Mouse (Mus musculus) limb, embryonic 13.5 days (tissue): ENCODE data around the gene Plekhj1. TPM values are rescaled to one million over a fixed set of nuclear protein-coding genes. Genes with fewer than 3 reads are reported as not detected.

Source experiments
- ATAC-seq: fragments of 200-750 bp; cut with Nextera tagmentation; 2 replicates; pipeline ENCODE4 v1.8.0; 2017; ENCODE audit warnings: low read depth, moderate number of reproducible peaks, moderate TSS enrichment; ENCODE audit not compliant: low FRiP score
- H3K27ac ChIP-seq: fragments of 300-500 bp; sonication (generic); 2 replicates; pipeline ENCODE4 v1.5.1; 2015; ENCODE audit warnings: inconsistent platforms, mild to moderate bottlenecking, moderate library complexity
- H3K27me3 ChIP-seq: fragments of 300-500 bp; sonication (generic); 2 replicates; pipeline ENCODE4 v1.6.1; 2015; ENCODE audit warnings: mild to moderate bottlenecking, inconsistent platforms
- H3K36me3 ChIP-seq: fragments of 300-500 bp; sonication (generic); 2 replicates; pipeline ENCODE4 v1.6.1; 2015; ENCODE audit warnings: inconsistent platforms, mild to moderate bottlenecking, moderate library complexity
- H3K4me1 ChIP-seq: fragments of 300-500 bp; sonication (generic); 2 replicates; pipeline ENCODE4 v1.6.1; 2015; ENCODE audit warnings: inconsistent platforms
- H3K4me2 ChIP-seq: fragments of 300-500 bp; sonication (generic); replicated peaks from 2 replicates; pipeline ENCODE4 v1.6.1; 2015; ENCODE audit warnings: inconsistent platforms, mild to moderate bottlenecking, moderate library complexity
- H3K4me3 ChIP-seq: fragments of 300-500 bp; sonication (generic); 2 replicates; pipeline ENCODE4 v1.5.1; 2015; ENCODE audit warnings: moderate library complexity, mild to moderate bottlenecking, inconsistent platforms
- H3K9ac ChIP-seq: fragments of 300-500 bp; sonication (generic); 2 replicates; pipeline ENCODE4 v1.6.1; 2015; ENCODE audit warnings: mild to moderate bottlenecking, inconsistent platforms
- H3K9me3 ChIP-seq: fragments of 300-500 bp; sonication (generic); 2 replicates; pipeline ENCODE4 v1.6.1; 2016; ENCODE audit warnings: inconsistent platforms
- WGBS: fragments of 180-500 bp; shearing (Covaris S2); methylation state at CpG from one replicate; pipeline ENCODE4 v1.1.7; 2015; 5-methylcytosine and 5-hydroxymethylcytosine counted together
- polyA plus RNA-seq: library from polyadenylated mRNA; unstranded; fragments of >200 nt; fragmentation: Nextera tagmentation; extraction: Ambion mirVana; gene quantifications from 2 replicates; pipeline ENCODE4 v1.2.1, GENCODE M21; 2015

Gene Plekhj1
- polyA plus RNA-seq, 1 experiment from 2014 or later = 127 TPM

DNA sequence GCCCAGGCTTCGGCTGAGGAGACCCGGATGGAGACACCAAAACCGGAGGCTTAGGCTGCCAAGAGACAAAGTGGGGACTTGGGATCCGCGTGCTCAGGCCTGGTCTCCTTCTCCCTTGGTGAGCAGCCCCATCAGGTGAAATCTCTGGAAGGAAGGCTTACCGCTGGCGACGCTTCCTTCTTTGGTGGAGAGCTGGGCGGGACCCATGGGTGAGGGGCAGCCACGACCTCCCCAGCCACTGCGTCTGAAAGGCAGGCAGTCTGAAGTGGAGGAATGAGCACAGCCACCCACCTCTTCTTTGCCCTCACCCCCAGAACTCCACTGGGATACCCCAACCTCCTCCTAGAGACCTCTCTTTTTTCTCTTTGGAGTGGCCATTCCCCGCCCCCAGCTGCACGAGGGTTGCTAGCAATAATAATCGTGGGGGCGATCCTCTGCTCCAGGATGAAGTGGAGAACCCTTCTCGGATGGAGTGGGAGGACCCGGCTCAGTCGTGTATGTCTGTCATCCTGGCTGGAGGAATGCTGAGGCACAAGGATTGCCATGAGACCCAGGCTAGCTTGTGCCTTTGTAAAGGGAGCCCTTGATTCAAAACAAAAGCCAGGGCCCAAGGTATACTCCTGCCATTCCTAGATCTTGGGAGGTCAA lies 10.7 kb upstream of the Plekhj1 start:
- Histone ChIP-seq H3K4me2 (peak overlapping the region; percentile 97), H3K9me3 (no peaks in the 10 kb centered on the region), H3K4me1 (peaks cover 38% of the 10 kb centered on the region), H3K9ac (peak overlapping the region; percentile 43; the same call in 1 of the 2 replicates), H3K27ac (no peak overlapping the region), H3K27me3 (peaks cover 70% of the 10 kb centered on the region), H3K4me3 (peak overlapping the region; percentile 21), H3K36me3 (peaks cover 13% of the 10 kb centered on the region)
- 7% methylated on average over 18 of the region's 18 CpGs for WGBS
- no peak for ATAC-seq

DNA sequence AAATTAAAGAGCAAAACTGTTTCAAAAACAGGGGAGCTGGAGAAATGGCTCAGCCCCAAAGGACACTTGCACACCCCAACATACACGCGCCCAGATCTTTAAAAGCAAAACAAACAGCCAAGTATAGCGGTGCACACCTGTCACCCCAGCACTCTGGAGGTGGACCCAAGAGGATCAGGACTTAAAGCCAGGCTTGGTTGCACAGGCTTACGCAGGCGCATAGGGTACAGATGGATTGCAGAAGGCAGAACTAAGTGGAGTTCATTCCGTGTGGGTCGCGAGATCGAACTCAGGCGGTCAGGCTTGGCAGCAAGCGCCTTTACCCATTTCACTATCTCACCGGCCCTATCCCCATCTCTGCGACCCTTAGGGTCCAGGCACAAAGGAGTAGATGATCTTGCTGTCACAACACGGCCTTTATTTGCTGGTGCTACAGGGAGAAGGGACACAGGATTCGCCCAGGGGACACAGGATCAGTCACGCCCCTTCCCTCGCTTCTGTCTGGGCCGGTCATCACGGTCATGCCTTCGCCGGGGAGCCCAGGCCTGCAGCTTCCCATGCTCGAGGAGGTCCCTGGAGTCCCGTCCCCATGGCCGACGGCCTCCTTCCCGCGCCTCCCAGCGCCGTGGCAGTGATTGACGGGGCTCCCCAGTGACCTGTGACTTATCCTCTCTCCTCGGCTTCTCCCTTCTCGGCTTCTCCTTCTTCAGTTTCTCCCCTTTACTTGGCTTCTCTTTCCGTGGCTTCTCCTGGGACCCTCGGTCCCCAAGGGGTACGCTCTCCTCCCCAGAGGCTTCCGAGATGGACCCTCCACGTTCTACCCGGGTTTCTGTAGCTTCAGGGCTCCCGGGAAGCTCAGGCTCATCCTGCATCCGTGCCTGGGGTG lies 9.9 kb upstream of the Plekhj1 start:
- H3K27me3 ChIP-seq = peaks cover 69% of the 10 kb centered on the region

DNA sequence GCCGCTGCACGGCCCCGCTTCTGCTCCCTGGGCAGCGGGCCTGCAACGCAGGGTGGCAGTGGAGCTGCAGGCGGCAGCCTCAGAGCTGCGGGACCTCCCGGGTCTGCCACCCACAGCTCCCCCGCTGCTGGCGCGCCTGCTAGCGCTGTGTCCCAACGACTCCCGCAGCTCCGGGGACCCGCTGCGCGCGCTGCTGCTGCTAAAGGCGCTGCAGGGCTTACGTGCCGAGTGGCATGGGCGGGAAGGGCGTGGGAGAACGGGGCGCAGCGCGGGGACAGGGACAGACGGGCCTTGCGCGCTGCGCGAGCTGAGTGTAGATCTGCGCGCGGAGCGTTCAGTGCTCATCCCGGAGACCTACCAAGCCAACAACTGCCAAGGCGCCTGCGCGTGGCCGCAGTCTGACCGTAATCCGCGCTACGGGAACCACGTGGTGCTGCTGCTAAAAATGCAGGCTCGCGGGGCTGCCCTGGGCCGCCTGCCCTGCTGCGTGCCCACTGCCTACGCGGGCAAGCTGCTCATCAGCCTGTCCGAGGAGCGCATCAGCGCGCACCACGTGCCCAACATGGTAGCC lies 8.7 kb upstream of the Plekhj1 start:
- Histone ChIP-seq H3K9me3 (no peaks in the 10 kb centered on the region), H3K4me2 (peak overlapping the region; percentile 97), H3K27me3 (peaks cover 58% of the 10 kb centered on the region), H3K9ac (peak overlapping the region; percentile 78), H3K4me3 (peak overlapping the region; percentile 54), H3K4me1 (peaks cover 38% of the 10 kb centered on the region), H3K36me3 (peaks cover 33% of the 10 kb centered on the region), H3K27ac (peak overlapping the region; percentile 56)
- peak; percentile 83 for ATAC-seq
- under 1% methylated on average over 56 of the region's 58 CpGs for WGBS

More for the DNA sequence above, 9.9 kb upstream of the Plekhj1 start:
- Histone ChIP-seq H3K4me2 (peak overlapping the region; percentile 97), H3K4me1 (peaks cover 38% of the 10 kb centered on the region), H3K9ac (peak overlapping the region; percentile 43; the same call in 1 of the 2 replicates), H3K36me3 (peaks cover 21% of the 10 kb centered on the region), H3K9me3 (no peaks in the 10 kb centered on the region), H3K27ac (no peak overlapping the region), H3K4me3 (peak overlapping the region; percentile 54)
- WGBS = 17% methylated on average over 40 of the region's 40 CpGs
- ATAC-seq = no peak

DNA sequence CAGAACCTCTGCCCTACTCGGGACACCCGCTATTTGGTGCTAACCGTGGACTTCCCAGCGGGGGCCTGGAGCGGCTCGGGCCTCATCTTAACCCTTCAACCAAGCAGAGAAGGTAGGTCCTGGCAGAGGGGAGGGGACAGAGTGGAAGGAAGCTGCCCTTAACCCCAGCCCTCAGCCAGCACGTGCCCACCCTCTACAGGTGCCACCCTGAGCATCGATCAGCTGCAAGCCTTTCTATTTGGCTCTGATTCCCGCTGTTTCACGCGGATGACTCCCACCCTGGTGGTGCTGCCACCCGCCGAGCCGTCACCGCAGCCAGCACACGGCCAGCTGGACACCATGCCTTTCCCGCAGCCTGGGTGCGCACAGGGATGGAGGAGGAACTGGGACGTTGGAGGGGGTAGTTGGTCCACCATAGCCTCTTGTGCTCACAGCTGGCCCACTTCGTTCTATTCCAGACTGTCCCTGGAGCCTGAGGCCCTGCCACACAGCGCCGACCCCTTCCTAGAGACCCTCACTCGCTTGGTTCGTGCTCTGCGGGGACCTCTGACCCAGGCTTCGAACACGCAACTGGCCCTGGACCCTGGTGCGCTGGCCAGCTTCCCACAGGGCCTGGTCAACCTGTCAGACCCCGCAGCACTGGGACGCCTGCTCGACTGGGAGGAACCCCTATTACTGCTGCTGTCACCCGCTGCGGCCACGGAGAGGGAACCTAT lies 8.1 kb upstream of the Plekhj1 start:
- peaks cover 39% of the 10 kb centered on the region for H3K36me3 ChIP-seq

DNA sequence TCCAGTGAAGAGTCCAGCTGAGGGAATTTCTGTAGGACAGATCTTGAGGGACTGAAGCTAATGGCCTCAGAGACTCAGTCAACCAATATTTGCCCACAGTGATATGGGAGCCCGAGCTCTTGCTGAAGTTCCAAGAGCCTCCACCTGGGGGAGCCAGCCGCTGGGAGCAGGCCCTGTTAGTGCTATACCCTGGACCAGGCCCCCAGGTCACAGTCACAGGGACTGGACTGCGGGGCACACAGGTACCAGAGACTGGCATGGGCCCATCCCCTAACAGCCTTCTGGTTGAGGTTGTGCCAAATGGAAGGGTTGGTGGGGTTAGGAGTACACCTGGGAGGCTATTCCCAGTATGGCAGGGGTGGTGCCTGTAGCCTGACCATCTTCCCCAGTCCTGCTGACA lies 7.5 kb upstream of the Plekhj1 start:
- peaks cover 38% of the 10 kb centered on the region for H3K4me1 ChIP-seq
- peaks cover 46% of the 10 kb centered on the region for H3K27me3 ChIP-seq
- peak overlapping the region; percentile 78; the same call in 1 of the 2 replicates for H3K9ac ChIP-seq
- H3K4me3 ChIP-seq = peak overlapping the region; percentile 54; the same call in 1 of the 2 replicates
- no peak overlapping the region for H3K27ac ChIP-seq
- H3K36me3 ChIP-seq = peaks cover 45% of the 10 kb centered on the region
- peak overlapping the region; percentile 97; the same call in 1 of the 2 replicates for H3K4me2 ChIP-seq
- WGBS = 19% methylated on average over 3 of the region's 3 CpGs
- ATAC-seq = 0 out of 2 replicates have a peak, but pooled peaks have one; percentile 17
- H3K9me3 ChIP-seq = no peaks in the 10 kb centered on the region

More for the DNA sequence above, 8.1 kb upstream of the Plekhj1 start:
- Histone ChIP-seq H3K4me1 (peaks cover 38% of the 10 kb centered on the region), H3K9ac (peak overlapping the region; percentile 78), H3K4me2 (peak overlapping the region; percentile 97), H3K27ac (peak overlapping the region; percentile 56), H3K27me3 (peaks cover 52% of the 10 kb centered on the region), H3K9me3 (no peaks in the 10 kb centered on the region), H3K4me3 (peak overlapping the region; percentile 54)
- WGBS = 42% methylated on average over 33 of the region's 34 CpGs
- ATAC-seq = no peak

DNA sequence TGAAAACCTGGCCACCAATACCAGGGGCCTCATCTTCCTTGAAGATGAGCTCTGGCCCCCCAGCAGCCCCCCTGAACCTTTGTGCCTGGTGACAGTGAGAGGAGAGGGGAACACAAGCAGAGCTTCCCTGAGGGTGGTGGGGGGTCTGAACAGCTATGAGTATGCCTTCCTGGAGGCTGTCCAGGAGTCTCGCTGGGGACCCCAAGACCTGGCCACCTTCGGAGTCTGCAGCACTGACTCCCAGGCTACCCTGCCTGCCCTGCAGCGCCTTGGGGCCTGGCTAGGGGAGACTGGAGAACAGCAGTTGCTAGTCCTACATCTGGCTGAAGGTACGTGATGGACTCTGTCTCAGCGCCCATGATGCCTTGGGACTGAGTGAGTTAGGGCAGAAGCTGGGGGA lies 6.9 kb upstream of the Plekhj1 start:
- Histone ChIP-seq H3K4me1 (peaks cover 37% of the 10 kb centered on the region), H3K9me3 (no peaks in the 10 kb centered on the region), H3K4me3 (no peak overlapping the region), H3K27ac (no peak overlapping the region), H3K9ac (no peak overlapping the region; the same call in 1 of the 2 replicates), H3K4me2 (no peak overlapping the region), H3K36me3 (peaks cover 50% of the 10 kb centered on the region), H3K27me3 (peaks cover 40% of the 10 kb centered on the region)
- no peak for ATAC-seq
- WGBS = 76% methylated on average over 5 of the region's 5 CpGs

DNA sequence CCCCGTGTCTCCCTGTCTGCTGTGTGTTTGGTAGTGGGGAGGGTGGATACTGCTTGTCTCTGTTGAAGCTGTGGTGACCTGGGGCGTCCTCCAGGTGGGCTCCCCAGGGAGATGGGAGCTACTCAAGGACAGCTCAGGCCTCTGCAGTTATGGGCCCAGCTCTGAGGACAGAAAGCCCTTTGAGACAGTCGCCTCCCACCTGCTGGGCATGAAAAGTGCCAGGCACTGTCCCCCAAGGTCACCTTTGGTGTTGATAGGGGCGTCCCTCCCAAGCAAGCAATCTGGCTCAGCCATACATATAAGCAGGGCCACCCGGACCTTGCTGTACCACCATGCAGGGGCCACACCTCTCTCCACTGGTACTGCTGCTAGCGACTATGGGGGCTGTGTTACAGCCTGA lies 6.5 kb upstream of the Plekhj1 start, which contains the start of gene Amh:
Gene Amh (plus strand): TSS at position 328 of the 400 bp plus-strand sequence.
- H3K36me3 ChIP-seq = peaks cover 54% of the 10 kb centered on the region
- H3K9me3 ChIP-seq = no peaks in the 10 kb centered on the region
- H3K4me2 ChIP-seq = peak within 1 kb of the TSS; percentile 97; the same call in 1 of the 2 replicates
- H3K27ac ChIP-seq = no peak within 1 kb of the TSS
- H3K4me1 ChIP-seq = peaks cover 37% of the 10 kb centered on the region
- H3K27me3 ChIP-seq = peaks cover 36% of the 10 kb centered on the region
- ATAC-seq = no peak
- WGBS = 64% methylated on average over 6 of the region's 6 CpGs
- no peak within 1 kb of the TSS; the same call in 1 of the 2 replicates for H3K4me3 ChIP-seq
- peak within 1 kb of the TSS; percentile 78; the same call in 1 of the 2 replicates for H3K9ac ChIP-seq

DNA sequence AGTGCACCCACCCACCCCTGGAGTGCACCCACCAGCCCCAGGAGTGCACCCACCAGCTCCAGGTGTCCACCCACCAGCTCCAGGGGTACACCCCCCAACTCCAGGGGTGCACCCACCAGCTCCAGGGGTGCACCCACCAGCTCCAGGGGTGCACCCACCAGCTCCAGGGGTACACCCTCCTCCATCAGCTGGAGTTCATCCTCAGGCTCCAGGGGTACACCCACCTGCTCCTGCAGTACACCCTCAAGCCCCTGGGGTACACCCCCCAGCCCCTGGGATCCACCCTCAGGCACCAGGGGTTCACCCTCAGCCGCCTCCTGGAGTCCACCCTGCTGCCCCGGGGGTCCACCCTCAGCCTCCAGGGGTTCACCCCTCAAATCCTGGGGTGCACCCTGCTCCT lies 5.9 kb upstream of the Plekhj1 start:
- Histone ChIP-seq H3K27me3 (peaks cover 30% of the 10 kb centered on the region), H3K4me1 (peaks cover 42% of the 10 kb centered on the region), H3K9ac (no peak overlapping the region), H3K4me3 (no peak overlapping the region), H3K36me3 (peaks cover 55% of the 10 kb centered on the region), H3K9me3 (no peaks in the 10 kb centered on the region), H3K27ac (no peak overlapping the region), H3K4me2 (no peak overlapping the region)
- ATAC-seq = no peak
- WGBS = 97% methylated on average over 2 of the region's 2 CpGs

DNA sequence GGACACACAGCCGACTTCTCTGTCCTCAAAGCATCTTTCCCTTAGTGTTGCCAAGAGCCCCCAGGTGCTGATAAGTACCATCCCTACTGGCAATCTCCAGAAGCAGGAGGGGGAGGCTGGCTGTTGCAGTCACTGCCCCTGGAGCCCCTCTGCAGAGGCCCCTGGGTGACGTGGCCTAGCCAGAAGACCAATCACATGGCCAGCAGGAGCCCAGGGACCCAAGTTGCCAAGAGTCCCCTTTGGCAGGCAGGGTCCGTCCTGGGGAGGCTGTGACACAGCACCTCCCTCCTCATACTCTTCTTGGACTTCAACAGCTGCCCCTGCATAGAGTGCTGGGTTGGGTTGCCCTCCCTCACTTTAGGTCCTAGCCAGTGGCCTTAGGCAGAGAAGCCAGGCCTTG lies 4.6 kb upstream of the Plekhj1 start:
- Histone ChIP-seq H3K27me3 (peaks cover 17% of the 10 kb centered on the region), H3K4me2 (no peak overlapping the region), H3K4me3 (no peak overlapping the region), H3K36me3 (peaks cover 55% of the 10 kb centered on the region), H3K27ac (no peak overlapping the region), H3K9me3 (no peaks in the 10 kb centered on the region), H3K4me1 (peaks cover 29% of the 10 kb centered on the region), H3K9ac (no peak overlapping the region)
- 83% methylated on average over 3 of the region's 3 CpGs for WGBS
- no peak for ATAC-seq

DNA sequence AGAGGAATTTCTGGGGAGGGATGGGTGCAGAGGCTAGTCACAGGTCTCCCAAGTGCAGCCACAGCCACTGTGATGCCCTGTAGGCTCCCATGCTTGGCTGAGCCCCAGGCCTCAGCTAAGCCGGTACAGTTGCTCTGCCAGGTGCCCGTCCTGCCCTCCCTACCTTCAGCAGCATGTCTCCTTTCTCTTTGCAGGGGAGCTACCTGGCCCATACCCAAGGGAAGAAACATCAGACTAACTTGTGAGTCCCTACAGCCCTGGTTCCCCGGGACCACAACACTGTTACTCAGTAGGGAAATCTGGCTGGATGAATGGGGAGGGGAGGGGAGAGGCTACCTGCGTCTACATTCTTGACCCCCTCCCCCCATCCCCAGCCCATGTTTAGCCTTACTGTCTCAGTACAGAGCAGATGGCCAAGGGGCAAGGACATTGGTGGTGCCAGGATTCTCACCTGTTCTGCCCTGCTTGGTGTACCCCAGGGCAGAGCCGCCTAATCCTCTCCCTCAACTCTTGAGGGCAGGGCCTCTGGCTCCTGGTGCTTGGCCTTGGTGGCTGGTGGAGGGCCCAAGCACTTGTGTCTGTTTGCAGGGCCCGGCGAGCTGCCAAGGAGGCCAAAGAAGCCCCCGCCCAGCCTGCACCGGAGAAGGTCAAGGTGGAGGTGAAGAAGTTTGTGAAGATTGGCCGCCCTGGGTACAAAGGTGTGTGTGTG lies 3.9 kb upstream of the Plekhj1 start:
- H3K4me3 ChIP-seq = no peak overlapping the region
- peaks cover 55% of the 10 kb centered on the region for H3K36me3 ChIP-seq
- no peak overlapping the region for H3K27ac ChIP-seq
- H3K27me3 ChIP-seq = peaks cover 13% of the 10 kb centered on the region; the same call in 1 of the 2 replicates
- H3K4me1 ChIP-seq = peaks cover 25% of the 10 kb centered on the region
- no peaks in the 10 kb centered on the region for H3K9me3 ChIP-seq
- no peak overlapping the region for H3K4me2 ChIP-seq
- ATAC-seq = no peak
- H3K9ac ChIP-seq = peak overlapping the region; percentile 13; the same call in 1 of the 2 replicates
- WGBS = 90% methylated on average over 10 of the region's 10 CpGs

DNA sequence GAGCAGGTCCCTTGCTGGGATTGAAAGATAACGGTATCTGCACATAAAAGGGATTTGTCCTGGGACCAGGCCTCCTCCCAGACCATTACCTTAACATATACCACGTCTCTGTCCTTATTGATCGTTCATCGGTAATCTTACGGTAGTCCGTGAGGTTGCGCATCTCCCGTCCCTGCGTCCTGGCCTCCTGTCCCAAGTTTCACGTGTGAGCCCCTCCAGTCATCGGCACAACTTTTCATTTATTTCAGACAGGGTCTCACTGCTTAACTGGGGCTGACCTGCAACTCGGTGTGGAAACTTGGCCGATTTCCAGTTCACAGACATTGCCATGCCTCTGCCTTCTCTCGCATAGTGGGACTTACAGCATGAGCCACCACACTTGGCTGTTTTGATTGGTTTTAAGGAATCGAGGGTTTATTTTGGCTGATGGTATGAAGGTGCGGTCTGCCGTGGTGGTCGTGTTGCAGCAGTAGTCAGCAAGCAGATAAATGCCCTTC lies 692 bp upstream of the Plekhj1 start:
- Histone ChIP-seq H3K27me3 (no peaks in the 10 kb centered on the region), H3K4me1 (peaks cover 27% of the 10 kb centered on the region), H3K36me3 (peaks cover 68% of the 10 kb centered on the region), H3K4me3 (peak overlapping the region; percentile 89), H3K4me2 (peak overlapping the region; percentile 92), H3K27ac (peak overlapping the region; percentile 98), H3K9me3 (no peaks in the 10 kb centered on the region), H3K9ac (peak overlapping the region; percentile 99)
- 3% methylated on average over 18 of the region's 18 CpGs for WGBS
- ATAC-seq = no peak
